Mouse (Mus musculus) E14TG2a.4 (cell line): ENCODE data around the gene Chmp2a.

ENCODE experiments used
- CTCF ChIP-seq: conservative IDR thresholded peaks from 2 replicates; pipeline ENCODE4 v1.5.1; 2014; ENCODE audit warnings: low read length
- POU5F1 ChIP-seq: IDR thresholded peaks from 2 replicates; pipeline ENCODE4 v1.6.1; 2014; ENCODE audit warnings: low read length, borderline replicate concordance

DNA sequence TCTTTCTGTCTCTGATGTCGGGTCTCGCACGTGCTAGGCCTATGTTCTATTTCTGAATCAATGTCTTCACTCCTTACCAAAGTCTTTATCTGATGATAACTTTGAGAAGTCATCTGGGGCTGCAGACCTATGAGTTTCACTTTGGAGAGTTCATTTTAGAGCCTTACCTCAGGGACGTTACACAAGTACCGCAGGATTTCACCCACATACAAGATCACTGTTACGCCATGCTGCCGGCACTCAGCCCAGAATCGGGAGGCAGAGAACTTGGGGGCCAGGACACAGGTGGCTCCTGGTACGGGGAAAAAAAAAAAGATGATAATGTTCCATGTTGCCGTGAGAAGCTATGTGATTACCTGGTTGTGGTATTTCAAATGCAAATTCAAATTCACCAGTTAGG is 41.5 kb downstream of the Chmp2a start:
- no peak for TF ChIP-seq CTCF
- TF ChIP-seq POU5F1, result no peak
